Mouse (Mus musculus) MEL (cell line): ENCODE data around the gene C130032M10Rik. TPM values are rescaled to one million over a fixed set of nuclear protein-coding genes. Genes with fewer than 3 reads are reported as not detected.

Source experiments
- DNase-seq: peaks from one replicate; pipeline ENCODE4 v3.0.0; 2011; ENCODE audit warnings: low read depth, low spot score
- H3K27ac ChIP-seq: 2 replicates; pipeline ENCODE4 v1.5.1; 2012; ENCODE audit warnings: low read depth, mild to moderate bottlenecking, control low read depth, low read length, moderate library complexity; ENCODE audit not compliant: control insufficient read depth
- H3K27me3 ChIP-seq, 2 experiments: fragments of 150-350 bp in 1 of 2; sonication (generic) in 1 of 2; 2 replicates each; pipeline ENCODE4 v1.6.1; 2012; ENCODE audit warnings: low read length in 2 of 2, mild to moderate bottlenecking in 2 of 2, improper control_type of control experiment in 1 of 2, moderate library complexity in 1 of 2; ENCODE audit not compliant: insufficient read depth in 2 of 2, control insufficient read depth in 1 of 2
- H3K36me3 ChIP-seq, 2 experiments: 2 replicates each; pipeline ENCODE4 v1.6.1; 2012 to 2014; ENCODE audit warnings: low read length in 2 of 2, improper control_type of control experiment in 1 of 2, inconsistent platforms in 1 of 2, mild to moderate bottlenecking in 1 of 2; ENCODE audit not compliant: insufficient read depth in 2 of 2, control insufficient read depth in 1 of 2
- H3K4me1 ChIP-seq, 2 experiments: fragments of 150-350 bp in 1 of 2; sonication (generic) in 1 of 2; 2 replicates each; pipeline ENCODE4 v1.6.1; 2012; ENCODE audit warnings: low read length in 2 of 2, improper control_type of control experiment in 1 of 2, mild to moderate bottlenecking in 1 of 2; ENCODE audit not compliant: insufficient read depth in 2 of 2, control insufficient read depth in 1 of 2
- H3K4me3 ChIP-seq, 2 experiments: fragments of 150-350 bp in 1 of 2; sonication (generic) in 1 of 2; 2 replicates each; pipeline ENCODE4 v1.5.1; 2012; ENCODE audit warnings: low read depth in 2 of 2, low read length in 2 of 2, mild to moderate bottlenecking in 2 of 2, moderate library complexity in 2 of 2, control low read depth in 1 of 2, improper control_type of control experiment in 1 of 2; ENCODE audit not compliant: control insufficient read depth in 1 of 2, insufficient read depth in 1 of 2
- H3K79me2 ChIP-seq: 2 replicates; pipeline ENCODE4 v1.6.1; 2012; ENCODE audit warnings: mild to moderate bottlenecking, low read length, moderate library complexity; ENCODE audit not compliant: control insufficient read depth, poor library complexity, insufficient read depth
- H3K9ac ChIP-seq: 2 replicates; pipeline ENCODE4 v1.6.1; 2012; ENCODE audit warnings: low read depth, mild to moderate bottlenecking, control low read depth, low read length, moderate library complexity; ENCODE audit not compliant: control insufficient read depth, poor library complexity, severe bottlenecking
- H3K9me3 ChIP-seq: fragments of 150-350 bp; sonication (generic); replicated peaks from 2 replicates; pipeline ENCODE4 v1.6.1; 2012; ENCODE audit warnings: mild to moderate bottlenecking, low read length, improper control_type of control experiment, moderate library complexity; ENCODE audit not compliant: insufficient read depth
- HCFC1 ChIP-seq: IDR thresholded peaks from 2 replicates; pipeline ENCODE4 v1.6.1; 2012; ENCODE audit warnings: low read depth, mild to moderate bottlenecking, inconsistent platforms, low read length, improper control_type of control experiment, moderate library complexity
- MAFK ChIP-seq: IDR thresholded peaks from 2 replicates; pipeline ENCODE4 v1.6.1; 2011; ENCODE audit warnings: low read depth, mild to moderate bottlenecking, low read length, improper control_type of control experiment, borderline replicate concordance
- MEF2A ChIP-seq: IDR thresholded peaks from 2 replicates; pipeline ENCODE4 v1.6.1; 2014; ENCODE audit warnings: low read depth, mild to moderate bottlenecking, inconsistent platforms, low read length, improper control_type of control experiment; ENCODE audit not compliant: poor library complexity, insufficient replicate concordance, severe bottlenecking; ENCODE audit errors: extremely low read depth
- MXI1 ChIP-seq: IDR thresholded peaks from 2 replicates; pipeline ENCODE4 v1.6.1; 2011; ENCODE audit warnings: mild to moderate bottlenecking, low read depth, low read length, improper control_type of control experiment
- RAD21 ChIP-seq: IDR thresholded peaks from 2 replicates; pipeline ENCODE4 v1.6.1; 2011; ENCODE audit warnings: mild to moderate bottlenecking, low read depth, low read length, improper control_type of control experiment
- TAL1 ChIP-seq: IDR thresholded peaks from 2 replicates; pipeline ENCODE4 v1.6.1; 2012; ENCODE audit warnings: mild to moderate bottlenecking, inconsistent platforms, low read length, moderate library complexity, mixed read lengths
- TCF12 ChIP-seq: IDR thresholded peaks from 2 replicates; pipeline ENCODE4 v1.6.1; 2014; ENCODE audit warnings: low read depth, mild to moderate bottlenecking, inconsistent platforms, low read length, improper control_type of control experiment, moderate library complexity
- USF1 ChIP-seq: IDR thresholded peaks from 2 replicates; pipeline ENCODE4 v1.6.1; 2014; ENCODE audit warnings: low read depth, mild to moderate bottlenecking, inconsistent platforms, low read length, improper control_type of control experiment, moderate library complexity
- ZKSCAN1 ChIP-seq: IDR thresholded peaks from 2 replicates; pipeline ENCODE4 v1.6.1; 2012; ENCODE audit warnings: low read depth, mild to moderate bottlenecking, inconsistent platforms, low read length, improper control_type of control experiment, moderate library complexity
- polyA plus RNA-seq, 2 experiments: library from polyadenylated mRNA; stranded (reverse) in 1 of 2; unstranded in 1 of 2; fragments of >175 nt in 1 of 2; fragments of >200 nt in 1 of 2; gene quantifications; 2 replicates each; pipeline versions ENCODE4 v1.2.1 to v1.2.4; 2012; ENCODE audit warnings: low replicate concordance in 2 of 2, low read depth in 1 of 2; ENCODE audit not compliant: insufficient read length in 2 of 2, insufficient read depth in 1 of 2, missing spikeins in 1 of 2
- total RNA-seq: library from RNA; depleted of rRNA; stranded (reverse); fragments of 300-350 nt; gene quantifications from 2 replicates; pipeline ENCODE4 v1.2.3, GENCODE M21; 2012

The C130032M10Rik gene
- total and polyA plus RNA-seq, 3 experiments, result not detected

DNA sequence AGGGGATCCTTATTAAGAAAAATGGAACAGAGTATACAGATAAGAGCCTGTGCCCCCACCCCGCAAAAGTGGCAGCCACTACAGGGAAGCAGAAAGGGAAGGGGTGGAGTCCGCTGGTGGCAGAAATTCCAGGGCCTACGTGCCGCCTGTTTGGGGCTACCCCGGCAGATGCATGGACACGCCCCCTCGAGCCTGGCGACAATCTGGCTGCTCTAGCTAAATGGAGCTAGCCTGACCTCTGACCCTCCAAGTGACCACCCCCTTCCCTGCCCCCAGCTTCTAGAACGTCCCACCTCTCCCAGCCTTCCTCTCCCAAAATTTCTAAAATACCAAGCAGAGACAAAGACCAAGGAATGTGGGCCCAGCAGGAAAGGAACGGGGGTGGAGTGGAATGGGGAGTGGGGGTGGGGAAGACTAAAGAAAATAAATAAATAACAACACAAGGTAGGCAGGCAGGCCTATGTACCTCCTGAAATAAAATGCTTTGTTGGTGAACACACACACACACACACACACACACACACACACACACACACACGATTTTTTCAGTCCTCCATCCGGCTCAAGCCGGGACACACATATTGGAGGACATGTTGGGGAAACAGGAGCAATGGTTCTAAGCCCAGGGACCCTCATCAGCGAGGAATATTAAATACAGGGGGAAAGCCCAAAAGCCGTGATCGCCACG is 12.6 kb downstream of the C130032M10Rik start:
- TF ChIP-seq MXI1, result no peak
- TF ChIP-seq, all 39 proteins: peak for 0
- no peak for DNase-seq
- H3K27me3 ChIP-seq, result no peaks in the 10 kb centered on the region; a peak in 1 of 4 replicates
- no peaks in the 10 kb centered on the region for H3K9me3 ChIP-seq
- no peaks in the 10 kb centered on the region for H3K4me1 ChIP-seq
- no peak overlapping the region for H3K4me3 ChIP-seq
- H3K79me2 ChIP-seq, result no peaks in the 10 kb centered on the region
- no peaks in the 10 kb centered on the region for H3K36me3 ChIP-seq
- H3K9ac ChIP-seq, result no peak overlapping the region
- no peak overlapping the region for H3K27ac ChIP-seq

DNA sequence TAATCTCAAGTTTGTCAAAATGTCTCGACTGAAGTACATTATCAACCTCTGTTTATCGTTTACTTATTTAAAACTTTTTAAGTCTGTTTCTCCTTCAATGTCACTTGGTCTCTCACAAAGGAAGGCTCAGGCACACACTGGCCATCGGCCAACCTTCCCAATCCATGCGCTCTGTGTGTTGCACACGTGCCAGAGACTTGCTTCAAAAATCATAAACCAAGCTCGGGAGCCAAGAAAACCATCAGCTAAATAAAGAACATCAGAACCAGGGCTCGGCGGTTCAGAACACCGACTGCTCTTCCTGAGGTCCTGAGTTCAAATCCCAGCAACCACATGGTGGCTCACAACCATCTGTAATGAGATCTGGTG is 13.2 kb downstream of the C130032M10Rik start:
- Histone ChIP-seq H3K4me3 (no peak overlapping the region), H3K27me3 (no peaks in the 10 kb centered on the region; a peak in 1 of 4 replicates), H3K36me3 (no peaks in the 10 kb centered on the region), H3K9me3 (no peaks in the 10 kb centered on the region), H3K79me2 (no peaks in the 10 kb centered on the region), H3K27ac (no peak overlapping the region), H3K4me1 (no peaks in the 10 kb centered on the region), H3K9ac (no peak overlapping the region)
- no peak for TF ChIP-seq MAFK
- TF ChIP-seq TAL1, result no peak
- no peak for TF ChIP-seq MEF2A
- no peak for TF ChIP-seq HCFC1
- TF ChIP-seq ZKSCAN1, result no peak
- TF ChIP-seq RAD21, result no peak
- DNase-seq, result no peak

GRCm38 (mm10) chr9:114531276-114531675 is 15.8 kb downstream of the C130032M10Rik start:
- DNase-seq, result no peak
- Histone ChIP-seq H3K36me3 (no peaks in the 10 kb centered on the region), H3K79me2 (no peaks in the 10 kb centered on the region), H3K4me1 (no peaks in the 10 kb centered on the region), H3K27ac (no peak overlapping the region), H3K27me3 (no peaks in the 10 kb centered on the region; a peak in 1 of 4 replicates), H3K4me3 (no peak overlapping the region), H3K9ac (no peak overlapping the region), H3K9me3 (no peaks in the 10 kb centered on the region)
- TF ChIP-seq USF1 (no peak), TCF12 (no peak)
